Mouse (Mus musculus): ENCODE data around the gene Bcl7b.

- TF ChIP-seq CTCF (IDR thresholded peaks at IDR 0.05; ENCODE audit: low read depth, low read length) (no peak), GATA1 (IDR thresholded peaks at IDR 0.05; ENCODE audit: borderline replicate concordance, low read length) (no peak)
These were observed 52.9 kb downstream of the Bcl7b start for GRCm38 (mm10) chr5:135220941-135221340.

Measured in G1E (cell line).